Mouse (Mus musculus): Measurements from ENCODE around the gene D630045J12Rik. TPM values are rescaled to one million over a fixed set of nuclear protein-coding genes. Genes with fewer than 3 reads are reported as not detected.

Gene D630045J12Rik
- polyA plus RNA-seq, 1 experiment from 2014 or later = 19.1 TPM

DNA sequence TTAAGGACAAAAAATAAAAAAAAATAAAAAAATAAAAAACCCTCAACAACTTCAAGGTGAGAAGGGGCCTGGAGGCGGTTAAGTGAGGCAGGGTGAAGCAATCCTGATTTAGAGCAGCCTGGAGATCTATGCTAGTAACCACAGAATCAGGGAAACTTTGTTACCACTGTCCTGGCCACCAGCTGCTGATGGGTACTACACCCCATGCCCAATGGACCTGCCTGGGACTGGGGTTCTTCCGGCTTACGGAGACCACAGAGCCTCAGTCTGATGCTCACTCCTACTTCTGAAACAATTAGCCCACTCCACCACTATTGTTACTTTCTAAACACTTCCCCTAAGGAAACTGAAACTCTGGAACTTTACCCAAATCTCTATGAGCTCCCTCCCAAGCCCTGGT lies 9.0 kb downstream of the D630045J12Rik start:
- Histone ChIP-seq H3K4me1 (replicated peaks; ENCODE audit: control insufficient read depth, insufficient read depth, low read length) (peaks cover 34% of the 10 kb centered on the region), H3K27me3 (replicated peaks; ENCODE audit: control insufficient read depth, insufficient read depth, low read length) (no peaks in the 10 kb centered on the region), H3K36me3 (ENCODE audit: control insufficient read depth, insufficient read depth) (no peaks in the 10 kb centered on the region), H3K9me3 (ENCODE audit: control insufficient read depth, low read length) (no peaks in the 10 kb centered on the region), H3K27ac (ENCODE audit: low read length) (no peak overlapping the region), H3K9ac (replicated peaks; ENCODE audit: low read depth, low read length) (no peak overlapping the region), H3K4me3 (replicated peaks; ENCODE audit: low read length) (no peak overlapping the region), H3K4me2 (ENCODE audit: low read length) (no peak overlapping the region)
- no peak for ATAC-seq
- WGBS = 76% methylated on average over 3 of the region's 3 CpGs

DNA sequence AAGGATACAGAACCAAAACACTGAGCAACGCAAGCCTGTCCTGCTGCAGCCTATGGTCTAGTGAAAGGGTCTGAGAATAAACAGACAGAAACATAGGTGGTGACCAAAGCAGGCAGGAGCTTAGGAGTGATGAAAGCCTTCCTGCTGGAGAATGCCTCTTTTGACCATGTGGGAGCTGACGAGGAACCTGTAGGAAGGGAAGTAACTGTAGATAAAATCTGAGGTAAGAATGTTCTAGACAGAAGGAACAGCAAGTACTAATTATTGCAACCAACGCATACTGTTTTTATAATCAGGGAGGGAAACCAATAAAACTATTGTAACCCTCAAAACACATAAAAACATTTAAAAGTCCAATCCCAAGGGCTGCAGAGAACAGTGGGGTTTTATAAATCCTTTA lies 9.6 kb downstream of the D630045J12Rik start:
- no peak overlapping the region for H3K9ac ChIP-seq (replicated peaks; ENCODE audit: low read depth, low read length)
- H3K4me1 ChIP-seq (replicated peaks; ENCODE audit: control insufficient read depth, insufficient read depth, low read length) = peaks cover 30% of the 10 kb centered on the region
- 67% methylated on average over 3 of the region's 3 CpGs for WGBS

GRCm38 (mm10) chr6:38242833-38243232 lies 11.0 kb downstream of the D630045J12Rik start:
- Histone ChIP-seq H3K4me3 (replicated peaks; ENCODE audit: low read length) (no peak overlapping the region), H3K27ac (ENCODE audit: low read length) (no peak overlapping the region), H3K4me2 (ENCODE audit: low read length) (no peak overlapping the region), H3K27me3 (replicated peaks; ENCODE audit: control insufficient read depth, insufficient read depth, low read length) (no peaks in the 10 kb centered on the region), H3K9me3 (ENCODE audit: control insufficient read depth, low read length) (no peaks in the 10 kb centered on the region), H3K4me1 (replicated peaks; ENCODE audit: control insufficient read depth, insufficient read depth, low read length) (peaks cover 25% of the 10 kb centered on the region), H3K9ac (replicated peaks; ENCODE audit: low read depth, low read length) (no peak overlapping the region), H3K36me3 (ENCODE audit: control insufficient read depth, insufficient read depth) (no peaks in the 10 kb centered on the region)
- no peak for ATAC-seq
- WGBS = 43% methylated on average over 5 of the region's 5 CpGs

More for the DNA sequence above, 9.6 kb downstream of the D630045J12Rik start:
- H3K36me3 ChIP-seq (ENCODE audit: control insufficient read depth, insufficient read depth) = no peaks in the 10 kb centered on the region
- H3K27me3 ChIP-seq (replicated peaks; ENCODE audit: control insufficient read depth, insufficient read depth, low read length) = no peaks in the 10 kb centered on the region
- H3K9me3 ChIP-seq (ENCODE audit: control insufficient read depth, low read length) = no peaks in the 10 kb centered on the region
- H3K27ac ChIP-seq (ENCODE audit: low read length) = no peak overlapping the region
- ATAC-seq = no peak
- no peak overlapping the region for H3K4me2 ChIP-seq (ENCODE audit: low read length)
- H3K4me3 ChIP-seq (replicated peaks; ENCODE audit: low read length) = no peak overlapping the region

DNA sequence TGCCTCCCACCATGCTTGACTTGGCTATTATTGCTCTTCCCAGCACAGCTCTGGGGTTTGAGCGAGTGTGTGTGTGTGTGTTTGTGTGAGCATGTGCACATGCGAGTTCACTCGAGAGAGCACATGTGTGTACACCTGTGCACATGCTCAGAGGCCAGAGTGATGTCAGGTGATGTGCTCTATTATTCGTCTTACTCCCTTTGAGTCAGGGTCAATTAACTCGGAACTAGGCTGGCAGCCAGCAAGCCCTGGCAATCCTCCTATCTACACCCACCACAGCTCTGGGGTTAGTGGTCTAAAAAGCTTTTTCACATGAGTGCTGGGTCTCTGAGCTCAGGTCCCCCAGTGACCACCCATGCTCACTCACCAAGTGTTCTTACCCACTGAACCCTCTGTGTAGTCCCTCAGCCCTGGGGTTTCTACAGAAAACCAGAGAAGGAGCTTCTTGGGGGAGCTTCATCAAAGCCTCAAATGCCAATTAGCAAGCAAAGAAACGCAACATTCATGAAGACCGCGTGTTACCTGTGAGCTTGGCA lies 11.4 kb downstream of the D630045J12Rik start:
- Histone ChIP-seq H3K4me3 (replicated peaks; ENCODE audit: low read length) (no peak overlapping the region), H3K27me3 (replicated peaks; ENCODE audit: control insufficient read depth, insufficient read depth, low read length) (no peaks in the 10 kb centered on the region), H3K9me3 (ENCODE audit: control insufficient read depth, low read length) (no peaks in the 10 kb centered on the region), H3K36me3 (ENCODE audit: control insufficient read depth, insufficient read depth) (no peaks in the 10 kb centered on the region), H3K4me2 (ENCODE audit: low read length) (no peak overlapping the region), H3K27ac (ENCODE audit: low read length) (no peak overlapping the region), H3K9ac (replicated peaks; ENCODE audit: low read depth, low read length) (no peak overlapping the region), H3K4me1 (replicated peaks; ENCODE audit: control insufficient read depth, insufficient read depth, low read length) (peaks cover 25% of the 10 kb centered on the region)
- WGBS = 44% methylated on average over 8 of the region's 8 CpGs
- ATAC-seq = no peak

- Histone ChIP-seq H3K9me3 (ENCODE audit: control insufficient read depth, low read length) (no peaks in the 10 kb centered on the region), H3K27ac (ENCODE audit: low read length) (no peak overlapping the region), H3K4me2 (ENCODE audit: low read length) (no peak overlapping the region), H3K27me3 (replicated peaks; ENCODE audit: control insufficient read depth, insufficient read depth, low read length) (no peaks in the 10 kb centered on the region), H3K4me1 (replicated peaks; ENCODE audit: control insufficient read depth, insufficient read depth, low read length) (peaks cover 25% of the 10 kb centered on the region), H3K9ac (replicated peaks; ENCODE audit: low read depth, low read length) (no peak overlapping the region), H3K36me3 (ENCODE audit: control insufficient read depth, insufficient read depth) (no peaks in the 10 kb centered on the region), H3K4me3 (replicated peaks; ENCODE audit: low read length) (no peak overlapping the region)
- ATAC-seq = no peak
- WGBS = 84% methylated on average over 4 of the region's 4 CpGs
These were observed 12.3 kb downstream of the D630045J12Rik start for GRCm38 (mm10) chr6:38241508-38241907.

DNA sequence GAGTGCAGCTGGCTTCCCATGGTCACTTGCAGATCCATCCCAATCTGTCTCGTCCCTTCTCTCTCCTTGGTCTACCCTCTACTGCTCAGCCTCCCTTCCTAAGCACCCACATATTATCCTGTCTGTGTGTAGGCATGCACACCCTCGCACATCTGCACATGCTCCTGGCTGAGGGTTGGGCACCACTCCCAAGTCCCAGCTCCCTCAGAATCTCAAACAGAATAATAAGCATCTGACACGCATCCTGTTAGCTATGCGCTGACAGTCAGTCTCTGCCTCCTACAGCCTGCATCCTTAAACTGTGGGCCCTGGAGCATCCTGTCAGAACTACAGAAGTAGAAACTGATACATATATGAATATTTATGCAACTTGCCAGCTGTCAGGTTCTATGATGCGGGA lies 13.2 kb downstream of the D630045J12Rik start:
- peak; percentile 63 for ATAC-seq
- Histone ChIP-seq H3K36me3 (ENCODE audit: control insufficient read depth, insufficient read depth) (no peaks in the 10 kb centered on the region), H3K9me3 (ENCODE audit: control insufficient read depth, low read length) (no peaks in the 10 kb centered on the region), H3K9ac (replicated peaks; ENCODE audit: low read depth, low read length) (no peak overlapping the region), H3K4me2 (ENCODE audit: low read length) (no peak overlapping the region), H3K4me3 (replicated peaks; ENCODE audit: low read length) (no peak overlapping the region), H3K27ac (ENCODE audit: low read length) (no peak overlapping the region; the same call in 1 of the 2 replicates), H3K4me1 (replicated peaks; ENCODE audit: control insufficient read depth, insufficient read depth, low read length) (peaks cover 25% of the 10 kb centered on the region), H3K27me3 (replicated peaks; ENCODE audit: control insufficient read depth, insufficient read depth, low read length) (no peaks in the 10 kb centered on the region)
- 57% methylated on average over 5 of the region's 5 CpGs for WGBS

DNA sequence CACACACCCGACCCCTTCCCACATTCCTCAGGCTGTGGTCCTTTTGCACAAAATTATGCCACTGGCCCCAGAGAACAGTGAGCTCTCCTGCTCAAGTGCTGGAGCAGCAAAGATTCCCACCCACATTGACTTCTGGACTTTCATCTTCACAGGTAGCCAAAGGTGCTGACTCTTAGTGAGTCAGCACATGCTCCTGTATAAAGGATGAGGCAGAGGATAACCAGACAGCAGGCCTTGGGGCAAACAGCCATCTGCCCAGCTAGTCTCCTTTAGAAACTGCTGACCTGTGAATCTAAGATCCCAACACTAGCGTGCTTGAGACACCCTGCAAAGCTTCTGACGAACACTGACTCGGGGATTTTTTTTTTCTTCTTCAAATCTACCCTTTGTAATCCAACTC lies 15.4 kb downstream of the D630045J12Rik start:
- no peak for ATAC-seq

GRCm38 (mm10) chr6:38235991-38236658 lies 17.7 kb downstream of the D630045J12Rik start:
- no peak overlapping the region for H3K27ac ChIP-seq (ENCODE audit: low read length)
- no peaks in the 10 kb centered on the region for H3K27me3 ChIP-seq (replicated peaks; ENCODE audit: control insufficient read depth, insufficient read depth, low read length)
- H3K9ac ChIP-seq (replicated peaks; ENCODE audit: low read depth, low read length) = no peak overlapping the region
- H3K4me2 ChIP-seq (ENCODE audit: low read length) = no peak overlapping the region
- no peaks in the 10 kb centered on the region for H3K36me3 ChIP-seq (ENCODE audit: control insufficient read depth, insufficient read depth)
- H3K9me3 ChIP-seq (ENCODE audit: control insufficient read depth, low read length) = no peaks in the 10 kb centered on the region
- ATAC-seq = no peak
- no peak overlapping the region for H3K4me3 ChIP-seq (replicated peaks; ENCODE audit: low read length)
- peaks cover 17% of the 10 kb centered on the region for H3K4me1 ChIP-seq (replicated peaks; ENCODE audit: control insufficient read depth, insufficient read depth, low read length)
- WGBS = 81% methylated on average over 7 of the region's 7 CpGs

More for the DNA sequence above, 15.4 kb downstream of the D630045J12Rik start:
- no peak overlapping the region for H3K4me2 ChIP-seq (ENCODE audit: low read length)
- H3K27ac ChIP-seq (ENCODE audit: low read length) = no peak overlapping the region
- no peak overlapping the region for H3K9ac ChIP-seq (replicated peaks; ENCODE audit: low read depth, low read length)
- H3K4me1 ChIP-seq (replicated peaks; ENCODE audit: control insufficient read depth, insufficient read depth, low read length) = peaks cover 18% of the 10 kb centered on the region
- no peak overlapping the region for H3K4me3 ChIP-seq (replicated peaks; ENCODE audit: low read length)
- H3K27me3 ChIP-seq (replicated peaks; ENCODE audit: control insufficient read depth, insufficient read depth, low read length) = no peaks in the 10 kb centered on the region
- 79% methylated on average over 4 of the region's 4 CpGs for WGBS
- no peaks in the 10 kb centered on the region for H3K36me3 ChIP-seq (ENCODE audit: control insufficient read depth, insufficient read depth)
- H3K9me3 ChIP-seq (ENCODE audit: control insufficient read depth, low read length) = no peaks in the 10 kb centered on the region

- ATAC-seq = no peak
- H3K9me3 ChIP-seq (ENCODE audit: control insufficient read depth, low read length) = no peaks in the 10 kb centered on the region
- no peak overlapping the region for H3K27ac ChIP-seq (ENCODE audit: low read length)
- H3K4me2 ChIP-seq (ENCODE audit: low read length) = no peak overlapping the region
- WGBS = 91% methylated on average over 3 of the region's 3 CpGs
- peaks cover 10% of the 10 kb centered on the region for H3K4me1 ChIP-seq (replicated peaks; ENCODE audit: control insufficient read depth, insufficient read depth, low read length)
- H3K4me3 ChIP-seq (replicated peaks; ENCODE audit: low read length) = no peak overlapping the region
- no peaks in the 10 kb centered on the region for H3K36me3 ChIP-seq (ENCODE audit: control insufficient read depth, insufficient read depth)
- no peaks in the 10 kb centered on the region for H3K27me3 ChIP-seq (replicated peaks; ENCODE audit: control insufficient read depth, insufficient read depth, low read length)
- H3K9ac ChIP-seq (replicated peaks; ENCODE audit: low read depth, low read length) = no peak overlapping the region
These were observed 20.0 kb downstream of the D630045J12Rik start for GRCm38 (mm10) chr6:38233803-38234202.

Measured in forebrain, embryonic 16.5 days (tissue).